Mouse (Mus musculus) layer of hippocampus, adult 6 months (tissue): ENCODE data around the gene Tmem86a. TPM values are rescaled to one million over a fixed set of nuclear protein-coding genes. Genes with fewer than 3 reads are reported as not detected.
A peak's percentile ranks its signal among the peaks of the same experiment; 100 is the strongest.

Source experiments
- long read RNA-seq, 2 experiments: library from polyadenylated mRNA; unstranded; transcript quantifications; one replicate each; pipeline ENCODE4 v2.0.0; 2019 to 2020
- microRNA-seq: library from miRNA; unstranded; fragments of <30 nt; microRNA quantifications from one replicate; pipeline ENCODE4 v1.2.0, GENCODE M21; 2020
- polyA plus RNA-seq: library from polyadenylated mRNA; unstranded; fragments of <200 nt; fragmentation: Nextera tagmentation; gene quantifications from 2 replicates; pipeline ENCODE4 v1.2.3, GENCODE M21; 2021

Tmem86a gene
- polyA plus RNA-seq: 23.7 and 27.1 TPM in 2 replicates
- long read RNA-seq, experiment 1, transcript Tmem86a-201 (3 exons, 1,831 nt): major isoform, 57 of 61 reads
- long read RNA-seq, experiment 1, partial matches to known transcripts: 2 of 61 reads
- long read RNA-seq, experiment 1, other reads (novel, unspliced or antisense): 2 of 61 reads
- long read RNA-seq, experiment 2, transcript Tmem86a-201 (3 exons, 1,831 nt): major isoform, 98 of 102 reads
- long read RNA-seq, experiment 2, partial matches to known transcripts: 0 of 102 reads
- long read RNA-seq, experiment 2, other reads (novel, unspliced or antisense): 4 of 102 reads

DNA sequence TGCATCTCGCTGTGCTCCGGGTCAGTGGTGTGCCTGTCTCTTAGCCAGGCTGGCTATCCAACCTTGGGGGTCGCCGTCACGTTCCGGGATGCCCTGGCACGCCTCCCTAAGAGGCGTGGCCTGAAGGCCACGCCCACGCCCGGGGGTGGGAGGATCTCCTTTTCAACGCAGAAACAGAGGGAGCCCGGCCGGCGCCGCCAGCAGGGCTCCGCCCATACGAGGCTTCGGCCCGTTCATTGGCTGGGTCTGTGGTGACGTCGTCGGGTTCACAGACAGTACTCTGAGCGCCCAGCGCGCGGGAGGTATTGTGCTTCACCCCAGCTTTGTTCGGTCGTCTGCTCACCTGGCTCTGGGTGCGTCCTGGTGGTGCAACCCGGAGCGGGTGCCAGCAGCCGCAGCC, at the start of gene Tmem86a:
Tmem86a (plus strand) TSS at position 236 of the 400 bp plus-strand sequence.

DNA sequence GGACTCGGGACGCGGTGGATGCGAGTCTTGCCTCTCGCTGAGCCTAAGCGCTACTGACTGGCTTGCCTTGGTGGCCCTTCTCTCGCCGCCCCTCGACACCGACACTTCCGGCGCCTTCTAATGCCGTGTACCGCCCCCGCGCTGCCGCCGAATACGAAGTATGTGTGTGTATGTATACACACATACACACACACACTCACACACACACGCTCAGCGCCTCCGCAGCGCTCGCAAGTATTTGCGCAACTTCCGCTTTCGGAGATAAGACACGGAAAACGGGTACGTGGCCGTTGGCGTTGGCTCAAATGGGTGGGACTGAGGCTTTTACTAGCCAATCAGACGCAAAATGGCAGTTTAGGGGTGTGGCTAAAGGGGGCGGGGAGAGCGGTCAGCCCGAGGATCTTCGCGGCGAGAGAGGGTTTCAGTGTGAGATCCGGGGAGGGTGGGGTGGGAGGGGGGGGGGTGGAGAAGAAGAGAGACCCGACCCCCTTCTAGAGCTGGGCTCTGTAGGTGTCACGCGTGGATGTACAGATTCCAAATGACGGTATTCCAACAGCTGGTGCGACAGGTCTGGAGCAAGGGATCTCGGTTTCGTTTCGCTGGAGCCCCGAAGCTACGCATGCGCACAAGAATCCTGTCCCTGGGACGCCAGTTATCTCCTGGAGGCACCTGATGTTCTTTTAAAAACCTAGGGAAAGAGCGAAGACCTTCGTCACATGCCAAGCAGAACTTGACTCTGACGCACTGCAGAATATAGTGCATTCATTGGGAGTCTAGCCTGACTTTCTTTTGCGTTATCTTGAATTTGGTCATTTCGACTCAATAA, 42.0 kb upstream of the Tmem86a start, which contains the start of gene Spty2d1:
Spty2d1 (minus strand) TSS at position 244 of the 826 bp plus-strand sequence.

Small RNAs within 50 kb of the gene (microRNA-seq; reads per million reads assigned to microRNA genes)
- gene Mir7056: 3.2 reads per million, percentile 10 among the genes with 10 or more reads in this experiment

Other genes starting within 250 kb of the Tmem86a start
- gene Ldha, start 209.1 kb upstream of the Tmem86a start, polyA plus RNA-seq: 957 and 989 TPM in 2 replicates
- gene Ldhc, start 189.4 kb upstream of the Tmem86a start, polyA plus RNA-seq: not detected in 2 replicates
- 239 and 241 TPM in 2 replicates for gene Tsg101, start 130.6 kb upstream of the Tmem86a start, polyA plus RNA-seq
- 3.5 and 3.6 TPM in 2 replicates for gene Uevld, start 92.1 kb upstream of the Tmem86a start, polyA plus RNA-seq
- gene Gm9999, start 67.0 kb upstream of the Tmem86a start, polyA plus RNA-seq: not detected in 2 replicates
- 3.9 and 5.5 TPM in 2 replicates for gene Spty2d1, start 42.2 kb upstream of the Tmem86a start, polyA plus RNA-seq
- 48.5 and 61.6 TPM in 2 replicates for gene Ptpn5, start 83.1 kb downstream of the Tmem86a start, polyA plus RNA-seq
- gene Mrgpra6, start 154.3 kb downstream of the Tmem86a start, polyA plus RNA-seq: not detected in 2 replicates
- gene Mrgpra9, start 202.2 kb downstream of the Tmem86a start, polyA plus RNA-seq: not detected in 2 replicates